In genomic region chr3:127741473-127741872, GRCm38 (mm10) we compare ENCODE assay signal across 14 mouse cellular contexts. TPM values are rescaled to one million over a fixed set of nuclear protein-coding genes. Genes with fewer than 3 reads are reported as not detected.
DNase-seq lines count a peak whose midpoint lies in the region; ATAC-seq and TF ChIP-seq lines count a peak whose summit lies in the region.
"Had no signal": no experiment of that assay in that cellular context is flagged by ENCODE, and none has a peak within 500 bp of the region (broad histone marks: within the 10 kb centered on the region; RNA-seq: fewer than 3 reads in every experiment).

No protein-coding gene starts in this region.

- 95% methylated on average over 3 of the region's 3 CpGs for WGBS in hindbrain, postnatal 0 days
- 97% methylated on average over 3 of the region's 3 CpGs for WGBS in hindbrain, embryonic 16.5 days
- 94% methylated on average over 3 of the region's 3 CpGs for WGBS in stomach, postnatal 0 days

- H3K4me3 ChIP-seq in hindbrain, postnatal 0 days (ENCODE audit: low read length) = no peak overlapping the region
- no peak overlapping the region for H3K4me3 ChIP-seq in hindbrain, embryonic 16.5 days (ENCODE audit: low read length)
- no peak overlapping the region for H3K4me3 ChIP-seq in testis, adult 2 months (ENCODE audit: control insufficient read depth, low read depth, low read length)
- no peak overlapping the region for H3K4me3 ChIP-seq in stomach, postnatal 0 days (ENCODE audit: low read depth, low read length)
- H3K4me3 ChIP-seq: left cerebral cortex, adult 2 months; liver, embryonic 15.5 days had no signal

- TF ChIP-seq CTCF in hindbrain, postnatal 0 days (IDR thresholded peaks at IDR 0.05; ENCODE audit: low read depth) = peak; percentile 52
- peak; percentile 34; the same call in 1 of the 2 replicates for TF ChIP-seq CTCF in testis, adult 2 months (IDR thresholded peaks at IDR 0.05; ENCODE audit: control insufficient read depth, insufficient read depth, insufficient replicate concordance, low read depth, low read length)
- TF ChIP-seq CTCF in stomach, postnatal 0 days (IDR thresholded peaks at IDR 0.05; ENCODE audit: low read depth) = peak; percentile 49

- H3K9ac ChIP-seq in hindbrain, postnatal 0 days (replicated peaks; ENCODE audit: low read length) = no peak overlapping the region
- no peak overlapping the region for H3K9ac ChIP-seq in hindbrain, embryonic 16.5 days (ENCODE audit: low read depth, low read length)
- H3K9ac ChIP-seq in stomach, postnatal 0 days (ENCODE audit: low read length) = no peak overlapping the region
- H3K9ac ChIP-seq: liver, embryonic 15.5 days had no signal

- ATAC-seq in hindbrain, postnatal 0 days = no peak
- ATAC-seq in hindbrain, embryonic 16.5 days = no peak
- no peak for ATAC-seq in stomach, postnatal 0 days (ENCODE audit: low FRiP score, low TSS enrichment)
- ATAC-seq in megakaryocyte-erythroid progenitor cell, adult 5-6 weeks (replicated peaks; ENCODE audit: low FRiP score, low TSS enrichment, poor library complexity, severe bottlenecking) = no peak

- no peak for DNase-seq in hindbrain, postnatal 0 days (ENCODE audit: low spot score)
- DNase-seq in testis, postnatal 14 days (ENCODE audit: low spot score) = no peak
- DNase-seq in ZHBTc4 (ENCODE audit: low read depth, low spot score) = peak; percentile 45
- DNase-seq in stomach, postnatal 0 days (ENCODE audit: low spot score) = no peak
- DNase-seq in left cerebral cortex, postnatal 10 days (ENCODE audit: extremely low spot score in 1 of 2, low spot score in 2 of 2) = no peak
- DNase-seq: adrenal gland, adult 8-10 months; heart, adult 18-20 months had no signal

- H3K36me3 ChIP-seq in hindbrain, postnatal 0 days (ENCODE audit: insufficient read depth, low read length) = no peaks in the 10 kb centered on the region
- no peaks in the 10 kb centered on the region for H3K36me3 ChIP-seq in hindbrain, embryonic 16.5 days (ENCODE audit: control insufficient read depth, insufficient read depth, low read length)
- no peaks in the 10 kb centered on the region for H3K36me3 ChIP-seq in testis, adult 2 months (ENCODE audit: control insufficient read depth, insufficient read depth, low read length)
- no peaks in the 10 kb centered on the region for H3K36me3 ChIP-seq in stomach, postnatal 0 days (ENCODE audit: control insufficient read depth, insufficient read depth, low read length)
- H3K36me3 ChIP-seq: G1E; liver, embryonic 15.5 days had no signal

- no peaks in the 10 kb centered on the region for H3K9me3 ChIP-seq in hindbrain, postnatal 0 days (ENCODE audit: low read length)
- no peaks in the 10 kb centered on the region for H3K9me3 ChIP-seq in hindbrain, embryonic 16.5 days (ENCODE audit: control insufficient read depth, low read length)
- H3K9me3 ChIP-seq in stomach, postnatal 0 days (ENCODE audit: control insufficient read depth, low read length) = no peaks in the 10 kb centered on the region
- H3K9me3 ChIP-seq: liver, embryonic 15.5 days had no signal

- H3K4me1 ChIP-seq in hindbrain, postnatal 0 days (ENCODE audit: insufficient read depth, low read length) = no peaks in the 10 kb centered on the region
- no peaks in the 10 kb centered on the region; the same call in 1 of the 2 replicates for H3K4me1 ChIP-seq in hindbrain, embryonic 16.5 days (ENCODE audit: control insufficient read depth, insufficient read depth, low read depth, low read length)
- no peaks in the 10 kb centered on the region for H3K4me1 ChIP-seq in testis, adult 2 months (ENCODE audit: control insufficient read depth, insufficient read depth, low read length)
- H3K4me1 ChIP-seq in stomach, postnatal 0 days (replicated peaks; ENCODE audit: control insufficient read depth, insufficient read depth) = no peaks in the 10 kb centered on the region
- H3K4me1 ChIP-seq: liver, embryonic 15.5 days had no signal

- intact Hi-C loops in left cerebral cortex, postnatal 10 days (cut with DNase I) = no loop called here

- no peak overlapping the region for H3K4me2 ChIP-seq in hindbrain, postnatal 0 days (ENCODE audit: low read depth, low read length)
- no peak overlapping the region for H3K4me2 ChIP-seq in hindbrain, embryonic 16.5 days (ENCODE audit: low read length)
- no peak overlapping the region for H3K4me2 ChIP-seq in stomach, postnatal 0 days (replicated peaks; ENCODE audit: low read depth)
- H3K4me2 ChIP-seq: liver, embryonic 15.5 days; midbrain, embryonic 11.5 days had no signal

- no peak overlapping the region for H3K27ac ChIP-seq in hindbrain, postnatal 0 days
- H3K27ac ChIP-seq in hindbrain, embryonic 16.5 days (ENCODE audit: low read depth, low read length) = no peak overlapping the region
- no peak overlapping the region for H3K27ac ChIP-seq in testis, adult 2 months (ENCODE audit: control insufficient read depth, insufficient read depth, low read depth, low read length)
- no peak overlapping the region for H3K27ac ChIP-seq in stomach, postnatal 0 days (replicated peaks)
- H3K27ac ChIP-seq: left cerebral cortex, adult 2 months; liver, embryonic 15.5 days had no signal

- no peak for TF ChIP-seq POLR2A in testis, adult 2 months (IDR thresholded peaks at IDR 0.05; ENCODE audit: control insufficient read depth, low read depth, low read length)

- TF ChIP-seq EP300 in stomach, postnatal 0 days (optimal IDR thresholded peaks at IDR 0.05) = no peak

- peaks cover 3% of the 10 kb centered on the region; the same call in 1 of the 2 replicates for H3K27me3 ChIP-seq in hindbrain, postnatal 0 days (ENCODE audit: insufficient read depth, low read length)
- no peaks in the 10 kb centered on the region for H3K27me3 ChIP-seq in hindbrain, embryonic 16.5 days (replicated peaks; ENCODE audit: control insufficient read depth, insufficient read depth, low read length)
- no peaks in the 10 kb centered on the region for H3K27me3 ChIP-seq in testis, adult 2 months (ENCODE audit: control insufficient read depth, insufficient read depth, low read length)
- no peaks in the 10 kb centered on the region for H3K27me3 ChIP-seq in stomach, postnatal 0 days (ENCODE audit: control insufficient read depth, insufficient read depth, low read length)

RNA-seq across cellular contexts. Expression of gene Alpk1, which starts 38.9 kb away (rescaled TPM):
- total RNA-seq in hindbrain, postnatal 0 days (2014; rRNA removed) = 1.3 and 5.3 TPM in 2 replicates
- polyA plus RNA-seq in hindbrain, postnatal 0 days (2015; fragmentation: Nextera tagmentation; extraction: Ambion mirVana) = 0.49 and 0.57 TPM in 2 replicates
- 0.46 and 0.72 TPM in 2 replicates for polyA plus RNA-seq in hindbrain, embryonic 16.5 days (2015; fragmentation: Nextera tagmentation; extraction: Ambion mirVana)
- 3.0 and 3.2 TPM in 2 replicates for polyA plus RNA-seq in testis, adult 2 months (2012; rRNA removed)
- 1.2 and 1.5 TPM in 2 replicates for polyA plus RNA-seq in stomach, postnatal 0 days (2015; fragmentation: Nextera tagmentation; extraction: Ambion mirVana)
- 2.5 and 5.7 TPM in 2 replicates for total RNA-seq in megakaryocyte-erythroid progenitor cell, adult 5-6 weeks (2014; fragmentation: Nextera tagmentation)
- 3.7 and 6.8 TPM in 2 replicates for total RNA-seq in megakaryocyte-erythroid progenitor cell, adult 5-6 weeks (2017)
- 1 to 10 TPM; 3.9 to 5.9 TPM for total RNA-seq in left cerebral cortex, postnatal 10 days (2021)

RNA-seq across cellular contexts. Expression of gene Tifa, which starts 48.1 kb away (rescaled TPM):
- 1.7 and 1.9 TPM in 2 replicates for total RNA-seq in hindbrain, postnatal 0 days (2014; rRNA removed)
- 3.6 and 3.8 TPM in 2 replicates for polyA plus RNA-seq in hindbrain, postnatal 0 days (2015; fragmentation: Nextera tagmentation; extraction: Ambion mirVana)
- 2.8 and 3.8 TPM in 2 replicates for polyA plus RNA-seq in hindbrain, embryonic 16.5 days (2015; fragmentation: Nextera tagmentation; extraction: Ambion mirVana)
- 0.72 and 0.96 TPM in 2 replicates for polyA plus RNA-seq in testis, adult 2 months (2012; rRNA removed)
- polyA plus RNA-seq in stomach, postnatal 0 days (2015; fragmentation: Nextera tagmentation; extraction: Ambion mirVana) = 7.6 and 7.7 TPM in 2 replicates
- 34.5 and 36.0 TPM in 2 replicates for total RNA-seq in megakaryocyte-erythroid progenitor cell, adult 5-6 weeks (2014; fragmentation: Nextera tagmentation)
- 32.1 and 34.1 TPM in 2 replicates for total RNA-seq in megakaryocyte-erythroid progenitor cell, adult 5-6 weeks (2017)
- 1 to 10 TPM; 2.8 to 3.0 TPM for total RNA-seq in left cerebral cortex, postnatal 10 days (2021)
